Mouse (Mus musculus) heart, adult 8-10 months (tissue): ENCODE results near the gene Pip5k1c. TPM values are rescaled to one million over a fixed set of nuclear protein-coding genes. Genes with fewer than 3 reads are reported as not detected.
A peak's percentile ranks its signal among the peaks of the same experiment; 100 is the strongest.

ENCODE experiments used
- DNase-seq: peaks from one replicate; pipeline ENCODE4 v3.0.0; 2022; ENCODE audit warnings: low spot score
- total RNA-seq, 4 experiments: library from RNA; stranded (reverse); gene quantifications; 2 replicates each; pipeline ENCODE4 v1.2.4; 2022

Pip5k1c gene
- total RNA-seq, result 10 to 100 TPM; 25.7 to 29.5 (median 26.8) TPM

DNA sequence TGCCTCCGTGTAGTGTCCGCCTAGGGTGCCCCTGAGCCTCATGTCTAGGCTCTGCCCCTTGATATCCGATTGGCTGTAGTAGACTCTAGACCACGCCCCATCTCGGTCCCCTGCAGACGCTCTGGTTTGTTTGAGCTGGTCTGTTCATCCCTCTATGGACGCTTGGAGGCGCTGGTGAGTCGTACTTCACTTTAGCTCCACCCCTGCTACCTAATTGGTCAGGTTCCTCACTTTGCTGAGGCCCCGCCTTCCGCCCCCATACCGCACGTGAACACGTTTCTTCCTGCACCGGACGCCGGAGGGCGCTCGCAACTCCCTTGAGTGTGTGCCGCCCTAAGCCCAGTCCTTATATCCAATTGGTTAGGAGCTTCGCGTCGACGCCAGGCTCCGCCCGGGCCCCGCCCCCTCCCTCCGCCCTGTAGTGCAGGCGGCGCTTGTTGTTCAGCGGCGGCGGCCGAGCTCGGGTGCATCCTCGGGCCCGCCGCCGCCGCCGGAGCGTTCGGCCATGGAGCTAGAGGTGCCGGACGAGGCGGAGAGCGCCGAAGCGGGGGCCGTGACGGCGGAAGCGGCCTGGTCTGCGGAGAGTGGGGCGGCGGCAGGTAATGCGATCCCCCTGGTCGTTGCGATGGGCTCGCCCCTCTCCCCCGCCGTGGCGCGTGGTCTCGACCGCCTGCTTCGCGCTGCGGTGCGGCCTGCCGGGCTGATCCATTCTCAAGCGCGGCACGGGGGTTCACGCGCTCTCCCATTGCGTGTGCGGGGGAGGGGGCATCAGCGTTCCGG is at the start of gene Pip5k1c:
TSS of gene Pip5k1c (plus strand) at position 410 of the 780 bp plus-strand sequence.
- DNase-seq, result peak; percentile 99

GRCm38 (mm10) chr10:81244146-81244545 is 48.6 kb upstream of the Pip5k1c start:
- no peak for DNase-seq

DNA sequence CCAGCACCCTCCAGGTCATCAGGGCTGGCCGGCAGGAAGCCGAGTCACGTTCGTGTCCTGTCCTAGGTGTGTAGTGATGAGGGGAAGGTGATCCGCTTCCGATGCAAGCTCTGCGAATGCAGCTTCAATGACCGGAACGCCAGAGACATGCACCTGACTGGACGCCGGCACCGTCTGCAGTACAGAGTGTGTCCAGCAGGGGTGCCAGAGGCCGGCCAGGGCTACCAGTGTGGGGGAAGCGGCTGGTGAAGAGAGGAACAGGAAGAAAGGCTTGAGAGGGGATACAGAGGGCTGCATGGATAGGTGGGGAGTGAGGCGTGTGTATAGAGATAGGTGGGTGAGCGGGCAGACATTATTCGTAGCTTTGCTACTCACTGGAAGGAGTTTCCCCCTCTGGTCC is 48.2 kb upstream of the Pip5k1c start:
- DNase-seq, result peak; percentile 58

- no peak for DNase-seq
These were observed 47.6 kb upstream of the Pip5k1c start for GRCm38 (mm10) chr10:81245166-81245565.

GRCm38 (mm10) chr10:81247804-81248203 is 45.0 kb upstream of the Pip5k1c start:
- DNase-seq, result no peak

DNA sequence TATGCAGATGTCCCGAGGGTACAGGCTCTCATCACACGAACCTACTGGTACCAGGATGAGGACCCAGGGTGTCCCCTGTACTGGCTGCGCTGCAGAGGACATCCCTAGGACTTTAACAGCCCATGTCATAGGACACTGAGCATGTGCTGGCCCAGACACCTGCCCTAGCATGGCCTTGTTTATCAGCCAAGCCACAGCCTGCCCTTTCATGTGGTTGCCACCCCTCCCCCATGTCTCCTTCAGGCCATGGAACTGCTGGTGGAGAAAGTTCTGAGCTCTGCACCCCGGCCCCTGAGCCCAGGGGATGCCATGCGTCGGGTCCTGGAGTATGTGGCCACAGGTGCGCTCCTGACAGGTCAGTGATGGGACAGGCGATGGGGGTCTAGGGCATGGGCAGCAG is 43.3 kb upstream of the Pip5k1c start:
- no peak for DNase-seq

- no peak for DNase-seq
These were observed 40.0 kb upstream of the Pip5k1c start, which contains the start of gene Matk for GRCm38 (mm10) chr10:81252424-81253419. Gene Matk (plus strand): TSS chr10:81252935.

- no peak for DNase-seq
These were observed 37.9 kb upstream of the Pip5k1c start for GRCm38 (mm10) chr10:81254886-81255285.

DNA sequence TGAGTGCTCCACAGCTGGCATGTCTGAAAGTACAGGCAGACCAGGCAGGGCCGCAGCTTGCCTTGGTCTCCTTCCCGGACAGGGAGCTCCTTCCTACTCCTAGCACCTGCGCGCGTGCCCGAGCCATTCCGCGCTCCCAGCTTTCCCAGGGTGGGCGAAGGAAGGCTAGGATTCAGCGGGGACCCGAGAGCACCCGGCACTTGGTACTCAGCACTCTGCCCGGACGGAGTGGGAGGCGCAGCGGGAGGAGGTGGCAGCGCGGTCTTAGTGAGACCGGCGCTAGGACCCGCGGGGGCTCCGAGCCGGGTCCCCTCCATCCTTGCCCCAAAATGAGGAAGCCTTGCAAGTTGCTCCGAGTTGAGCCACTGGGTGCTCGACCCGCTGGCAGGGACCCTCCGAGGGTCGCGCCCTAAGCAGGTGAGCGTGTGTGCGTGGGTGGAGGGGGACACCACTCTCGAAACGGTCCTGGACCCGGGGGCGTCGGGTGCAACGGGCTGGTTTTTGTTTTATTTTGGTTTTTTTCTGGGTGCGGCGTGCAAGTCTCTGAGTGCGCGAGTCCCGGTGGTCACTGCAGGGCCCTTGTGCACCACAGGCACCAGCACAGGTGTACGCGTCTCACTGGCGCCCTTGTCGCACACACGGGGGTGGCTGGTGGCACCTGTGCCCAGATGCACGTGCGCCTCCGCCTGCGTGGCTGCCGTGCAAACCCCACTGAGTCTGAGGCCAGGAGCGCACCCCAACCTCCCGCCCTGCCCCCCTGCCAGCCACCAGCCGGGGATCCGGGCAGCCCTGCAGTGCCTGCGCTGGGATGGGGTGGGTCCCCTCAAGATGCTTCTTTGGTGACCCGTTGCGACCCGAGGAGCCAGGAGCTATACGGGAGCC is 35.4 kb upstream of the Pip5k1c start:
- no peak for DNase-seq

GRCm38 (mm10) chr10:81259225-81259884 is 33.4 kb upstream of the Pip5k1c start:
- DNase-seq, result no peak

GRCm38 (mm10) chr10:81261025-81261424 is 31.7 kb upstream of the Pip5k1c start:
- no peak for DNase-seq

DNA sequence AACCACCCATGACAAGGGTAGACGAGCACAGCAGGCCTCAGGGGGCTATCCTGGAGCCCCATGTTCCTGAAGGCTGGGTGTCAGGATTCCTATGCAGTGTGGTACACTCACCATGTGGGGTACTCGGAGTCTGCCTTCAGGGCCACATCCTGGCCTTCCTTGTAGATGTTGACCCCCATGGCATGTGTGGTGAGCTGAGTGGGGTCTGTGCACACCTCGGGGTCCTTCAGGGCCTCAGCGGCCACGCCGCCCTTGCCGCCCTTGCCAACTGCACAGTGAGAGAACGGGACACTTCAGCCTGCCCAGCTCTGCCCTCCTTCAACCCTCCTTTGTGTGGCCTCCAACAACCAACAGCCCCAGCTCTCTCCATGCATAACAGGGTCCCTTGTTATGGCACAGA is 27.2 kb upstream of the Pip5k1c start:
- DNase-seq, result no peak

DNA sequence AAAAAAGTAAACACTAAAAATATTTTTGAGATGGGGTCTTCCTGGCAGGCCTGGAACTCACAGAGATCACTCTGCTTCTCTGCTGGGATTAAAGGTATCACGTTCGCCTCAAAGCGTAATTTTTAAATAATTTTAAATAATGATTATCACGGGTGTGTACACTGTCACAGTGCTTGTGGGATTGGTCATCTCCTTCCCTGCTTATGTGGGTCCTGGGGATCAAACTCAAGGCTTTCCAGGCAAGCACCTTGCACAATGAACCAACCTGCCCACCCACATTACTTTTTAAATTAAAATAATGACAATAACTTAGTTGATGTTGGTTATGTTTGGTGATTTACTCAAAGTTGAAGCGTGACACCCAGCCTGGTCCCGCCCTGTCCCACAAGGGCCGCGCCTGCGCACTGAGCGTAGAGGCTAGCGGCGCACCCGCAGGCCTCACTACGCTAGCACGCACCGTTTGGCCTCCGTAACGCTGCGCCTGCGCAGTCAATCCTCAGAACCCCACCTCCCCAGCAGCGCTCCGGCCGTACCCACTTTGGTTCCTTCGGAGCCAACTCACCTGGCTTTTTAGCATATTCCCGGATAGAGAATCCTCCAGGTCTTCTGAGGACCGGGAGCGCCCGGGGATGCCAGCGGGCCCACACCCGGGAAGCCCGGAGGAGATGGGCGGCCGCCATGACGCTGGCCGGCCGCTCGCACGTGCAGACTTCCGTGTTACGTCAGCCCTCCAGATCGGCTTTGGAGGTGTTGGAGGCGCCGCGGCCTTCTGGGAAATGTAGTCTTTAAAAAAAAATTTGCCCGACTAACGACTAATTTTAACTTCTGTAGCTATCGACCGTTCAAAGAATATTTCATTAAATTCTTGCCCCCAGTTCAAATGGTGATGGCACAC is 26.3 kb upstream of the Pip5k1c start, which contains the start of the genes Mrpl54 and Apba3:
TSS of gene Mrpl54 (minus strand) at position 724 of the 895 bp plus-strand sequence.
TSS of gene Apba3 (plus strand) at position 750 of the 895 bp plus-strand sequence.
- DNase-seq, result peak; percentile 97

DNA sequence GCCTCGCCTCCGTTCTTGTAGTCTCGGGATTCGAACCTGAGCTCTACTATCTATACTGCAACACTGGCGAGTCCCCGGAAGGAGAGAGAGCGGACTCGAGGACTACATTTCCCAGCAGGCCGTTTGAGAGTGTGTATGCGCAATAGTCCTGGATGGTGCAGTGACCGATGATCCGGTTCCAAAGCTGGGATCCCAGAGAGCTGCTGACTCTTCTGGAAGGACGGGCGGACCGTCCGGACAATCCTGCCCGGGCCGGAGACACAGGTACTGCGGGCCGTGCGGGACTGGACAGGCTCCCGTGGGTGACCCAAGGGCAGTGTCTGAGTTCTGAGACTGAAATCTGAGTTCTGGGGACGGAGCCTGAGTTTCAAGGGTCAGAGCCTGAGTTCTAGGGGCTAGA is 24.7 kb upstream of the Pip5k1c start:
- DNase-seq, result peak; percentile 90

DNA sequence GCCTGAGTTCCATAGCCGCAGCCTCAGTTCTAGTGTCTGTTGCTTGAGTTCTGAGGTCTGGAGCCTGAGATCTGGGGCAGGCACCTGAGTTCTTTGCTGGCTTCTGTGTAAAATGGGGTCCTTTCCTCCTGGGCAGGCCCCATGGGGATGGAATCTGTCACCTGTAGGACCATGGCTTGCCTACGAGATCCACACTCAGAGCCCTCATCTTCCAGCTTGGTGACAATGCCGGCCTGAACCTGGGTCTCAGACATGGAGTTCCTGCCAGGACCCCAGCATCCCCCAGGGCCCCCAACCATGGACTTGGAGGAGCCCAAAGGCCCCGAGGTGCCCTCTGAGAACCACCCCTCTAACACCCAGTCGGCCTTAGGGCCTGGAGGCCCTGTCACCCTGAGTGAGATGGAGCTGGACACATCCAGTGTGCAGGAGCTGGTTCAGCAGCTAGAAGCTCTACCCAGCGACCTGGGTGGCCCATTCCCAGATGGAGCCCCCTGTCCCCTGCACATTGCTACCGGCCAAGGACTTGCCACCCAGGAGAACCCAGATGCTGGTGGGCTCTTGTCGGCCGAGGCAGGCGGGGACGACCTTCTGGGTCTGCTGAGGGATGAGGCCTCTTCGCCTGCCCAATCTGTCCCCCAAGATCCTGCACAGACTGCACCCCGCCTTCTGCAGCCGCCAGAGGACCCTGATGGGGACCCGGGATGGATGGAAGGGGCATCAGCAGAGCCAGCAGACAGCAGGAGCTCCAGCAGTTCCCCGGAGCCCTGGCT is 23.9 kb upstream of the Pip5k1c start:
- DNase-seq, result no peak

DNA sequence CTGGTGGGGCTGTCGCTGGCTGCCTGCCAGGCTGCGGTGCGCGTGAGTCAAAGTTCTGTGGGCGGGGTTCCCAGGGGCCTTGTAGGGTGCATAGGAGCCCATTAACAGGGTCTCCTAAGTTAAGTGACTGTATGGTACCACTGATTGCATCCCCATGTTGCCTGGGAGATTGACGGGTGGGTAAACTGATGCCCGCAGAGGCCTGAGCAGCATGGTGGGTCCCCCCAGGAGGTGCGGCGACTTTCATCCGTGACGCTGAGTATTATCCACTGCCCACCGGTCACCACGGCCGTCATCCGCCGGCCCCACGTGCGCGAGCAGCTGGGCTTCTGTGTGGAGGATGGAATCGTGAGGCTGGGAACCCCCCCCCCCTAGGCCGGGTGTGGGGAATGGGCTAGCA is 20.4 kb upstream of the Pip5k1c start:
- DNase-seq, result no peak

DNA sequence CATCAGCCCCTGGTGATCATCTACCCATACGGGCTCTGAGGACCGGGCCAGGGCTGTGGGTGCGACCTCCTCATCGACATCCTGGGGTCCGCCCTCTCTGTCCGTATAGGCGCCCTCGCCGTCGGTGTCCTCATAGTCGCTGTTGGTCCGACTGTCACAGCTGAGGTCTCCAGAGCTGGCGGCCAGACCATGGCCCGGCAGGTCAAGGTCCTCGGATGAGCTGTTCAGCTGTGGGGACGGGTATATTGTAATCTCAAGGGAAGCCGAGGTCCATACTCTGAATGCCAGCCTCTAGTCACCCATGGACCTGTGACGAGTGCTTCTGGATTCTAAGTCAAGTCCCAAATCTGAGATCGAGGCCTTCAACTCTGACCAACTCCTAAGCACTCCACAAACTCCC is 18.9 kb upstream of the Pip5k1c start:
- DNase-seq, result no peak

- no peak for DNase-seq
These were observed 15.1 kb upstream of the Pip5k1c start for GRCm38 (mm10) chr10:81277676-81278075.

- DNase-seq, result no peak
These were observed 13.3 kb upstream of the Pip5k1c start for GRCm38 (mm10) chr10:81279496-81279895.
